Mouse (Mus musculus): ENCODE data around the gene Scamp2. TPM values are rescaled to one million over a fixed set of nuclear protein-coding genes. Genes with fewer than 3 reads are reported as not detected.

The Scamp2 gene
- polyA plus RNA-seq, 1 experiment from 2014 or later, result 92.3 TPM

GRCm38 (mm10) chr9:57575577-57575976, 14.8 kb downstream of the Scamp2 start:
- Histone ChIP-seq H3K36me3 (ENCODE audit: control insufficient read depth, insufficient read depth) (peaks cover 47% of the 10 kb centered on the region), H3K4me3 (ENCODE audit: low read depth, low read length) (no peak overlapping the region), H3K4me1 (replicated peaks; ENCODE audit: control insufficient read depth, insufficient read depth, low read length) (no peaks in the 10 kb centered on the region), H3K27me3 (replicated peaks; ENCODE audit: control insufficient read depth, insufficient read depth, low read length) (no peaks in the 10 kb centered on the region), H3K27ac (ENCODE audit: low read depth, low read length) (no peak overlapping the region), H3K9ac (ENCODE audit: low read depth, low read length) (no peak overlapping the region), H3K4me2 (replicated peaks; ENCODE audit: low read depth) (no peak overlapping the region), H3K9me3 (ENCODE audit: control insufficient read depth) (no peaks in the 10 kb centered on the region)
- no peak for ATAC-seq
- 69% methylated on average over 3 of the region's 3 CpGs for WGBS
- no peak for TF ChIP-seq CTCF (IDR thresholded peaks at IDR 0.05; ENCODE audit: low read depth)

- WGBS, result 81% methylated on average over 6 of the region's 6 CpGs
- ATAC-seq, result no peak
- H3K4me1 ChIP-seq (replicated peaks; ENCODE audit: control insufficient read depth, insufficient read depth, low read length), result no peaks in the 10 kb centered on the region
- no peaks in the 10 kb centered on the region for H3K9me3 ChIP-seq (ENCODE audit: control insufficient read depth)
- no peak for TF ChIP-seq CTCF (IDR thresholded peaks at IDR 0.05; ENCODE audit: low read depth)
- H3K36me3 ChIP-seq (ENCODE audit: control insufficient read depth, insufficient read depth), result peaks cover 56% of the 10 kb centered on the region
- H3K27ac ChIP-seq (ENCODE audit: low read depth, low read length), result no peak overlapping the region; the same call in 1 of the 2 replicates
- no peaks in the 10 kb centered on the region for H3K27me3 ChIP-seq (replicated peaks; ENCODE audit: control insufficient read depth, insufficient read depth, low read length)
- H3K4me3 ChIP-seq (ENCODE audit: low read depth, low read length), result no peak overlapping the region
- H3K4me2 ChIP-seq (replicated peaks; ENCODE audit: low read depth), result no peak overlapping the region
- H3K9ac ChIP-seq (ENCODE audit: low read depth, low read length), result no peak overlapping the region
Observed at GRCm38 (mm10) chr9:57577144-57577849, 16.6 kb downstream of the Scamp2 start.

- no peaks in the 10 kb centered on the region for H3K9me3 ChIP-seq (ENCODE audit: control insufficient read depth)
- 85% methylated on average over 3 of the region's 3 CpGs for WGBS
- H3K27me3 ChIP-seq (replicated peaks; ENCODE audit: control insufficient read depth, insufficient read depth, low read length), result no peaks in the 10 kb centered on the region
- no peak overlapping the region for H3K9ac ChIP-seq (ENCODE audit: low read depth, low read length)
- H3K4me3 ChIP-seq (ENCODE audit: low read depth, low read length), result no peak overlapping the region
- no peak overlapping the region for H3K4me2 ChIP-seq (replicated peaks; ENCODE audit: low read depth)
- no peaks in the 10 kb centered on the region for H3K4me1 ChIP-seq (replicated peaks; ENCODE audit: control insufficient read depth, insufficient read depth, low read length)
- TF ChIP-seq CTCF (IDR thresholded peaks at IDR 0.05; ENCODE audit: low read depth), result no peak
- H3K27ac ChIP-seq (ENCODE audit: low read depth, low read length), result no peak overlapping the region
- ATAC-seq, result no peak
- H3K36me3 ChIP-seq (ENCODE audit: control insufficient read depth, insufficient read depth), result peaks cover 69% of the 10 kb centered on the region
Observed at GRCm38 (mm10) chr9:57584991-57585390, 24.2 kb downstream of the Scamp2 start.

- H3K4me3 ChIP-seq (ENCODE audit: low read depth, low read length), result peak within 1 kb of the TSS; percentile 78
- H3K36me3 ChIP-seq (ENCODE audit: control insufficient read depth, insufficient read depth), result peaks cover 51% of the 10 kb centered on the region
- peak within 1 kb of the TSS; percentile 79 for H3K27ac ChIP-seq (ENCODE audit: low read depth, low read length)
- TF ChIP-seq CTCF (IDR thresholded peaks at IDR 0.05; ENCODE audit: low read depth), result peak; percentile 64
- under 1% methylated on average over 58 of the region's 58 CpGs for WGBS
- ATAC-seq, result peak; percentile 77
- peak within 1 kb of the TSS; percentile 79 for H3K9ac ChIP-seq (ENCODE audit: low read depth, low read length)
- H3K4me1 ChIP-seq (replicated peaks; ENCODE audit: control insufficient read depth, insufficient read depth, low read length), result no peaks in the 10 kb centered on the region
- no peaks in the 10 kb centered on the region for H3K9me3 ChIP-seq (ENCODE audit: control insufficient read depth)
- H3K4me2 ChIP-seq (replicated peaks; ENCODE audit: low read depth), result peak within 1 kb of the TSS; percentile 96
- no peaks in the 10 kb centered on the region for H3K27me3 ChIP-seq (replicated peaks; ENCODE audit: control insufficient read depth, insufficient read depth, low read length)
Observed at GRCm38 (mm10) chr9:57589224-57590126, 28.7 kb downstream of the Scamp2 start, which contains the start of gene Ulk3. Ulk3 (plus strand) TSS chr9:57589452.

GRCm38 (mm10) chr9:57590726-57591125, 30.0 kb downstream of the Scamp2 start:
- 53% methylated on average over 5 of the region's 5 CpGs for WGBS
- H3K27ac ChIP-seq (ENCODE audit: low read depth, low read length), result no peak overlapping the region
- no peaks in the 10 kb centered on the region for H3K9me3 ChIP-seq (ENCODE audit: control insufficient read depth)
- H3K4me2 ChIP-seq (replicated peaks; ENCODE audit: low read depth), result no peak overlapping the region
- ATAC-seq, result no peak
- H3K4me3 ChIP-seq (ENCODE audit: low read depth, low read length), result no peak overlapping the region
- peaks cover 54% of the 10 kb centered on the region for H3K36me3 ChIP-seq (ENCODE audit: control insufficient read depth, insufficient read depth)
- no peaks in the 10 kb centered on the region for H3K27me3 ChIP-seq (replicated peaks; ENCODE audit: control insufficient read depth, insufficient read depth, low read length)
- no peaks in the 10 kb centered on the region for H3K4me1 ChIP-seq (replicated peaks; ENCODE audit: control insufficient read depth, insufficient read depth, low read length)
- peak; percentile 69 for TF ChIP-seq CTCF (IDR thresholded peaks at IDR 0.05; ENCODE audit: low read depth)
- H3K9ac ChIP-seq (ENCODE audit: low read depth, low read length), result no peak overlapping the region

All from intestine, postnatal 0 days (tissue).